Mouse (Mus musculus): ENCODE measurements around the gene Emc3.

Gene Emc3

DNA sequence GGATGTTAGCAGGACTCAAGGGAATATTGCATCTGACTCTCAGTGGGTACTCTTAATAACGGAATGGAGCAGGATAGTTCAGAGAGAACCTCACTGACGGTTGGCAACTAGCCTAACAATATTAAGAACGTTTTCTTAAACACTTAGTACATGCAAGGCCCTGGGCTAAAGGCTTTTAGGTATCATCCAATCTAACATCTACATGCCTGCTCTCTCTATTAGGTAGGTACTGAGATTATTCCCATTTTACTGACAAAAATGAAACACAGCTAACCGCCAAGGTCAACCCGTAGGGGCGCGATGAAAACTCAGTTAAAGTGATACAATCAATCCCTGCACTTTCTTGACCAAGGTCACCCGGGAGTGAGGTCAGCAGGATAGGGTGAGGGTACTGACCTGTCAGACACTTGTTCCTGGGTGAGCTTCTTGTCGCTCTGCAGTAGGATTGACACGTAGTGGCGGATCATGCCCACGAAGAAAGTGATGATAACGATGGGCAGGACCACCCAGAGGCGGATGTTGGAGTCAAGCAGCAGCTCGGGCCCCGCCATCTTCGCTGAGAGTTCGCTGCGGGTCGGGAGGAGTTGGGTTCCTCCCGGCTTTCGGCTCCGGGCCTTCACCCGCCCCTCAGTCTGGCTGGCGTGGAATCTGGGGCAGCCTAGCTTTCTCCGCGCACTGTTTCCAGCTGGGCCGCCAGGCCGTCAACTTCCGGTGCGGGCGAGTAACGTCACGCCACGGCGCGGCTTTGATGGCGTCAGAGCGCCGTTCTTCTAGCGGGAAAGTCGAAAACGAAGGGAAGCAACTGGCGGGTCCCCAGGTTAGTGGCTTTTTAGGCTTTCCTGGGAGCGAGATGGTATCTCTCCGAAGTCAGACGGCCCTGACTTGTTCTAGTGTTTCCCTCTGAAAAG, at the start of gene Emc3, which contains the start of gene Fancd2:
Emc3 (minus strand) TSS at position 721 of the 908 bp plus-strand sequence.
Fancd2 (plus strand) TSS at position 751 of the 908 bp plus-strand sequence.
- DNase-seq (ENCODE audit: low spot score): peak; percentile 87

GRCm38 (mm10) chr6:113579306-113579705, 47.9 kb upstream of the Emc3 start:
- no peak for DNase-seq (ENCODE audit: low spot score)

GRCm38 (mm10) chr6:113576044-113576443, 44.6 kb upstream of the Emc3 start:
- DNase-seq (ENCODE audit: low spot score): no peak

GRCm38 (mm10) chr6:113564557-113564956, 33.1 kb upstream of the Emc3 start:
- DNase-seq (ENCODE audit: low spot score): no peak

GRCm38 (mm10) chr6:113559736-113560135, 28.3 kb upstream of the Emc3 start:
- no peak for DNase-seq (ENCODE audit: low spot score)

DNA sequence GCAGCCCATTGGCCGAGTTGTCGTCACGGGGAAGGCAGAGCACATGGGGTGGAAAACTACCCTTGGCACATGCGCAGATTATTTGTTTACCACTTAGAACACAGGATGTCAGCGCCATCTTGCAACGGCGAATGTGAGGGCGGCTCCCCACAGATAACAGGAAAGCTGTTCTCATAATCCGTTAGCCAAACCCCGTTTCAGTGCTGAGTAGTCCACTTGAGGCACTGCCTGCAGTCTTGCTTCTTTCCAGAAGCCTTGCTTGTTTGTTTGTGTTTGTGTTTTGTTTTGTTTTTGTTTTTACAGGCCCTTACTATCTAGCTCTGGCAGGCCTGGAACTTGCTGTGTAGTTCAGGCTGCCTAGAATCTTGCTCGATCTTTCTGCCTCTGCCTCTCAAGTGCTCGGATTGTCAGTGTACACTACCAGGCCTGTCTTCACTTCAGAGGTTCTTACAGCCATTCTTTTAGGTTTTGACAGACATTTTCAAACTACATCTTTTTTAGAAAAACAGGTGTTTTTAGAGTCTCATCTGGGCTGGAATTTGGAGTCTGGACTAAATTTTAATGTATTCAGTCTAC, 12.5 kb upstream of the Emc3 start:
- DNase-seq (ENCODE audit: low spot score): peak; percentile 24

DNA sequence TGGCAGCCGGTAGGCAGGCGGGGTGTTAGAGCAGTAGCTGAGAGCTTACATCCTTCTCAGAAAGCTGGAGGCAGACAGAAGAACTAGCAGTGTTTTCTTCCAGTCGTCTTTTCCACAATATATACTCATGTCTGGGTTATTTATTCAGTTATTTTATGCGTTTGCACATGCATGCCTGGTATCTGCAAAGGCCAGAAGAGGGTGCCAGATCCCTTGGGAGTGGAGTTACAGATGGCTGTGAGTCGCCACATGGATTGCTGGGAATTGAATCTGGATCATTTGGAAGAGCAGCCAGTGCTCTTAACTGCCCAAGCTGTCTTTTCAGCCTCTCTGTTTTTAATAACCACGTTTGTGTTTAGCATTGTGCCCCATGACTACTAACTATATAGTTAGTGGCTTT, 10.2 kb upstream of the Emc3 start:
- DNase-seq (ENCODE audit: low spot score): no peak

GRCm38 (mm10) chr6:113534886-113535285, 3.4 kb upstream of the Emc3 start:
- no peak for DNase-seq (ENCODE audit: low spot score)

- DNase-seq (ENCODE audit: low spot score): peak; percentile 34
Measured at GRCm38 (mm10) chr6:113531840-113532404, 470 bp upstream of the Emc3 start.

DNA sequence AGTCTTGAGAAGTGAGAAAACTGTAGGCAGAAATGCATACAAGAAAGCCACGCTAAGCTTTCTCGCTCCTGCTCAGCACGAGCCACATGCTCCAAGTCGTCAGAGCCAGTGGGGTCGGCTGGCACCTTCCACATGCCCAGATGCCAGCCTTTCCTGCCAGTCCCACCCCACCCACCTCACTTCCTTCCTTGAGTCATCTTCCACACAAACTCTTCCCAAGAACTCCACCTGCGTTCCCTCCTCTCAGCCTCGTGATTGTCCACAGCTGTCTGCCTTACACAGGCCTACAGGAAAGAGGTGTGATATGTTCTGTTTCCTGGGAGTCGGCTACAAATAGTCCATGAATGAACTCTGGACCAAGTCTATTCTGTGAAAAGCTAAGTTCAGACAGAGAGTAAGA, 8.0 kb downstream of the Emc3 start:
- no peak for DNase-seq (ENCODE audit: low spot score)

DNA sequence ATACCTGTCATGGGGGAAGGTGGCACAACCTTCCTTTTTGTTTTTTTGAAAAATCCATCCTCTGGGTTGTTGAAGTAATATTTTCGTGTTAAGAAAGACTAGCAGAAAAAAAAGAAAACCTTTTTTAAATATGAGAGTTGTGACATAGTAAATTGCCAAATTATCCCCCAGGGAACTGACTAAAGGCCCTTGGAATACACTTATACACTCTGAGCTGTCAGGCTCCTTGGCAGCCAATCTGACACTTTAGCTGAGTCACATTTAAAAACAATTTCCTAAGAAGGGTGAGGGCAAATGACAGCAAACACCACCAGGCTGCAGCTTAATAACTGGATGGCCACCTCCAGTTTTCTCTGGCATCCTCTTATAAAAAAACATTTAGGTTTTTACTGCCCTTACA, 9.1 kb downstream of the Emc3 start:
- DNase-seq (ENCODE audit: low spot score): no peak

DNA sequence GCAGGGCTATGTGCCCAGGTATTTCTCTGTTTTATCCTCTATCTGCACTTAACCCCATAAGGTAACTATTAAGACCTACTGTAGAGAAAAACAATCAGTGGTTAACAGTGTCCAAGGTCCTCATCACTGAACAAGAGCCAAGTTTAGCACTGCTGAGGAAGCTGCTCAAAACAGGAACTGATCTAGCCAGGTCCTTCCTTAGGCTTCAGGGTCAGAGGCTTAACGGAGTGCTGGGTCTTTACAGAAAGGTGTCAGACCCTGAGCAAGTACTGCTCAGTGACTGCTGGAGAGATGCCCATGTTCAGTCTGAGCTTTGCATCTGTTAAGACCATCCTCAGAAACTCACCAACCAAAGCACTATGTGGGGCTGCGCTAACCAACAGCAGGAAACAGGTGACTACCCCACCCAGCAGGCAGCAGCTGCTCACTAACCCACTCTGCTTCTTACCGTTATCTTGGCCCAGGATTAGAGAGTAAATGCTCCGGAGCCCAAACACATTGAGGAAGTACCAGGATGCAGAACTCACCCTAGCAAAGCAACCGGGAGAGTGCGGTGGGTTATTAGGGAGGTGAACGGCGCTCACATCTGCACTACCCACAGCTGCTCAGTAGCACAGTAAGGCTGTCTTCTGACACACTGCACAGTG, 13.9 kb downstream of the Emc3 start:
- no peak for DNase-seq (ENCODE audit: low spot score)

GRCm38 (mm10) chr6:113514600-113514999, 16.9 kb downstream of the Emc3 start:
- no peak for DNase-seq (ENCODE audit: low spot score)

DNA sequence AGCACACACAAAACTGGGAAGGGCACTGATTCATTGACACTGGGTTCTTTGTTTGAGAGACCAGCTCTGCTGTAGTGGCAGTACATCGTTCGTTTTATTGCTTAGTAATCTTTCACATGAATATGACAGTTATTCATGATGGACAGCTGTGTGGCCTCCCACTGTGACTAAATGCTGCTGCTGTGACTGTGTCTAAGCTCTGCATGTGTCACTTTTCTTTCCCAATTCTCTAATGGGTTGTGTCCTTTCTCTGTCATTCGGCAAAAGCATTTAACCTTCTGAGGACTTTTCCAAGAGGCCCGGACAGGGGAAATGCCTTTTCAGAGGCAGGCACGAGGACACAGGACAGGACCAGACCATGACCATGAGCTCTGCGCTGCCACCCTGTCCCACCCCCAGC, 17.5 kb downstream of the Emc3 start:
- DNase-seq (ENCODE audit: low spot score): no peak

DNA sequence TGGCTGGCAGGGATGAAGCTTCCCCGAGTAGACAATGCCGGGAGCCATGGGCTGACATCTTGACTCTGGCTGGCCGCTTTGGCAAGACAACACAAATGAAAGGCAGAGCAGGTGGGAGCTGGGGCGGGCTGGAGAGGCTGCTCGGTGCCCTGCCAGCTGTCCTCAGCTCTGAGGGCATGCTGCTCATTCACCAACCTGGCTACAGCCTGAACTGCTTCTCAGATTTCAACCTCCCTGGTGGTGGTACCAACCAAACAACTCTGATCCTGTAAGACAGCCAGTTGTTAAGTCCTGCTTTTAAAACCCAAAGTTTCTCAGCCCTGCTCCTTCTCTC, 22.5 kb downstream of the Emc3 start:
- DNase-seq (ENCODE audit: low spot score): no peak

DNA sequence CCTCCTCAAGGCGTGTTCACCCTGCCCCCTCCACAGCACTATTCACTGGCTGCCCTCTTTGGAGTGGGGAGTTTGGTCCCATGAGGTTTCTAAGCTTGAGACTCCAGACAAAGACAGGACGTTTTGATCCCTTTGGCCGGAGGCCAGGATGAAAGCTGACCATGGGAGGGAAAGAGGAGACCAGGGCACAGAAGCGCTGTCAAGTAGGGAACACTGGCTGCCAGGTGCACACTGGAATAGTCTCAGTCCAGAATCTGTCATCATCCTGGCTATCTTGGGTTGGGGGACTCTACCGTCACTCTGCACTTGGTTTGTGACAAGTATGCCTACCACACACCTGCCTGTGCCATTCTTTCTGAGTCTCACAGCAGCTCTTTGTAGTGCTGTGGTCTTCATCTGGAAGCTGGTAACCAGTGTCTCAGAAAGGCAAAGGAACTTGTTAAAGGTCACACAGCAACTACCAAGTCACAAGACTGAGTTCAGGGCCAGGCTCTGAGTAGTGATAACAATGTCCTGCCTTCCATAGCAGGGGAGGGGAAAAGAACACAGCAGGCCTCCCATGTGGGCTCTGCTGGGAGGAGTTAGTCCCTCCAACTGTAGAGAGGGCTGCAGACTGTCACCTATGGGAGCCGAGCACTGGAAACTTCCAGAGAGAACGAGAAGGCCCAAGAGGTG, 23.0 kb downstream of the Emc3 start:
- no peak for DNase-seq (ENCODE audit: low spot score)

DNA sequence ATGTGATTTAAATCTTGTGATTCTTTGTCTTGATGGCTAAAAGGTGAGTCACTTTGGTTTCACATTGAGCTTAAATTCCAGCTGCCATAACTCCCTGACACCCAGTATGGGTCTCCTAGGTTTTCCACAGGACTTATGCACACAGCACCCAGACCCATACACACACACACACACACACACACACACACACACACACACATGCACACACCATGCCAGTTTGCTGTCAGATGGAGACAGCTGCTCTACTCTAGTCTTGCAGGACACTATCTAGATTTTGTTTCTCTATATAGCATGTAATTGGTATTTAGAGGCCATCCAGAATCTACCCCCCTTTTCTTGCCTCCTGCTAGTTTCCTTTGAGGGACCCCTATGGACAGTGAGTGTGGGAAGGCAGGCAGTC, 24.3 kb downstream of the Emc3 start:
- no peak for DNase-seq (ENCODE audit: low spot score)

DNA sequence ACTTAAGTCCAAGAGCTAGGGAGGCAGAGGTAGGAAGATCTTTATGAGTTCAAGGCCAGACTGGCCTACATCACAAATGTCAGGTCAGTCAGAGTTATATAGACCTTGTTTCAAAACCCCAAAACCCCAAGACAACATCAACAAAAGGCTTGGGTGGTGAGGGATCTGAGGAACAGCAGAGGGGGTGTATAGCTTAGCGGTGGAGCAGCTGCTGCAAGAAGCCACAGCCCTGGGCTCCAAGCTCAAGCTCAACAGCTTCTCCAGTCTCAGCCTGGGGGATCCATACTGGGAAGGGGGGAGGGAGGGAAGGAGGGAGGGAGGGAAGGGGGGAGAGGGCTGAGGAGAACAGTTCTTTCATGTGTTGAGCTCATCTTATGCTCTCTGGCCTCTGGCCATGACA, 25.8 kb downstream of the Emc3 start:
- DNase-seq (ENCODE audit: low spot score): no peak

GRCm38 (mm10) chr6:113502801-113503200, 28.7 kb downstream of the Emc3 start:
- DNase-seq (ENCODE audit: low spot score): no peak

GRCm38 (mm10) chr6:113501388-113502084, 29.9 kb downstream of the Emc3 start, which contains the start of gene Prrt3:
Gene Prrt3, minus strand, starts transcription at chr6:113501931.
- no peak for DNase-seq (ENCODE audit: low spot score)

DNA sequence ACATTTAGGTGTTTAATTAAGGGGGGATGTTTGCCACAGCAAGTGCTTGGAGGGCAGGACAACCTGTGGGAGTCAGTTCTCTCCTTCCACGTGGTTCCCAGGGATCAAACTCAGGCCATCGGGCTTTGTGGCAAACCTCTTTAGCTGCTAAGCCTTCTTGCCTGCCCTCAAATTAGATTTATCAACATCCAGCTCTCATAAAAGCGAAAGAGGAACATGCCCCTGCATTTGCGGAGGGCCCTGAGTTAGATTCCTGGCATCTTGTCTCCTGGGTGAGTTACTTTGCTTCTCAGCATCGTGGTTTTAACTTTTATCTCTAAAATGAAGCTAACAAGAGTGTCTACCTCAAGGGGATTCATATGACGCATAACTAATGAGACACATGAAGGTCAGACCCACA, 32.1 kb downstream of the Emc3 start:
- DNase-seq (ENCODE audit: low spot score): no peak
